Mouse (Mus musculus): ENCODE data around the gene Ramp2. TPM values are rescaled to one million over a fixed set of nuclear protein-coding genes. Genes with fewer than 3 reads are reported as not detected.

Ramp2 gene
- polyA plus RNA-seq (2015; fragmentation: Nextera tagmentation; extraction: Ambion mirVana) = 20.8 and 21.8 TPM in 2 replicates

GRCm38 (mm10) chr11:101245855-101246701 lies at the start of gene Ramp2:
TSS of gene Ramp2 (plus strand) at chr11:101246028.
- Histone ChIP-seq H3K4me2 (ENCODE audit: low read depth, low read length) (peak within 1 kb of the TSS; percentile 61), H3K4me1 (ENCODE audit: control insufficient read depth, low read depth, low read length) (peaks cover 4% of the 10 kb centered on the region), H3K9ac (ENCODE audit: low read depth, low read length) (peak within 1 kb of the TSS; percentile 26; the same call in 1 of the 2 replicates), H3K36me3 (ENCODE audit: control insufficient read depth, insufficient read depth) (no peaks in the 10 kb centered on the region), H3K27ac (ENCODE audit: low read length) (no peak within 1 kb of the TSS), H3K27me3 (ENCODE audit: control insufficient read depth, insufficient read depth, low read depth, low read length) (peaks cover 51% of the 10 kb centered on the region), H3K4me3 (ENCODE audit: low read depth, low read length) (peak within 1 kb of the TSS; percentile 54), H3K9me3 (replicated peaks; ENCODE audit: control insufficient read depth, low read length) (no peaks in the 10 kb centered on the region)
- WGBS (ENCODE audit: insufficient replicate concordance) = 4% methylated on average over 62 of the region's 63 CpGs
- ATAC-seq (ENCODE audit: low read depth) = peak; percentile 40; the same call in 1 of the 2 replicates

GRCm38 (mm10) chr11:101196175-101196574 lies 49.7 kb upstream of the Ramp2 start:
- Histone ChIP-seq H3K36me3 (ENCODE audit: control insufficient read depth, insufficient read depth) (peaks cover 18% of the 10 kb centered on the region), H3K4me3 (ENCODE audit: low read depth, low read length) (no peak overlapping the region), H3K27ac (ENCODE audit: low read length) (no peak overlapping the region), H3K27me3 (ENCODE audit: control insufficient read depth, insufficient read depth, low read depth, low read length) (no peaks in the 10 kb centered on the region), H3K4me2 (ENCODE audit: low read depth, low read length) (no peak overlapping the region), H3K4me1 (ENCODE audit: control insufficient read depth, low read depth, low read length) (peaks cover 18% of the 10 kb centered on the region), H3K9ac (ENCODE audit: low read depth, low read length) (no peak overlapping the region), H3K9me3 (replicated peaks; ENCODE audit: control insufficient read depth, low read length) (no peaks in the 10 kb centered on the region)
- no peak for ATAC-seq (ENCODE audit: low read depth)
- WGBS (ENCODE audit: insufficient replicate concordance) = 80% methylated on average over 8 of the region's 8 CpGs

- peaks cover 20% of the 10 kb centered on the region for H3K36me3 ChIP-seq (ENCODE audit: control insufficient read depth, insufficient read depth)
- WGBS (ENCODE audit: insufficient replicate concordance) = 31% methylated on average over 3 of the region's 3 CpGs
These were observed 46.3 kb upstream of the Ramp2 start for GRCm38 (mm10) chr11:101199555-101199954.

GRCm38 (mm10) chr11:101200986-101201385 lies 44.8 kb upstream of the Ramp2 start:
- no peak; the same call in 1 of the 2 replicates for ATAC-seq (ENCODE audit: low read depth)
- no peaks in the 10 kb centered on the region for H3K9me3 ChIP-seq (replicated peaks; ENCODE audit: control insufficient read depth, low read length)
- H3K4me3 ChIP-seq (ENCODE audit: low read depth, low read length) = no peak overlapping the region
- H3K9ac ChIP-seq (ENCODE audit: low read depth, low read length) = no peak overlapping the region
- WGBS (ENCODE audit: insufficient replicate concordance) = 32% methylated on average over 7 of the region's 7 CpGs
- H3K36me3 ChIP-seq (ENCODE audit: control insufficient read depth, insufficient read depth) = peaks cover 18% of the 10 kb centered on the region
- no peak overlapping the region; the same call in 1 of the 2 replicates for H3K27ac ChIP-seq (ENCODE audit: low read length)
- H3K4me2 ChIP-seq (ENCODE audit: low read depth, low read length) = no peak overlapping the region
- peaks cover 15% of the 10 kb centered on the region for H3K4me1 ChIP-seq (ENCODE audit: control insufficient read depth, low read depth, low read length)
- no peaks in the 10 kb centered on the region for H3K27me3 ChIP-seq (ENCODE audit: control insufficient read depth, insufficient read depth, low read depth, low read length)

More at GRCm38 (mm10) chr11:101199555-101199954, 46.3 kb upstream of the Ramp2 start:
- H3K4me2 ChIP-seq (ENCODE audit: low read depth, low read length) = no peak overlapping the region
- H3K9me3 ChIP-seq (replicated peaks; ENCODE audit: control insufficient read depth, low read length) = no peaks in the 10 kb centered on the region
- peaks cover 15% of the 10 kb centered on the region for H3K4me1 ChIP-seq (ENCODE audit: control insufficient read depth, low read depth, low read length)
- no peaks in the 10 kb centered on the region for H3K27me3 ChIP-seq (ENCODE audit: control insufficient read depth, insufficient read depth, low read depth, low read length)
- H3K9ac ChIP-seq (ENCODE audit: low read depth, low read length) = no peak overlapping the region
- no peak overlapping the region for H3K4me3 ChIP-seq (ENCODE audit: low read depth, low read length)
- peak; percentile 89 for ATAC-seq (ENCODE audit: low read depth)
- H3K27ac ChIP-seq (ENCODE audit: low read length) = no peak overlapping the region; the same call in 1 of the 2 replicates

- Histone ChIP-seq H3K9ac (ENCODE audit: low read depth, low read length) (no peak overlapping the region), H3K36me3 (ENCODE audit: control insufficient read depth, insufficient read depth) (peaks cover 26% of the 10 kb centered on the region), H3K4me2 (ENCODE audit: low read depth, low read length) (no peak overlapping the region), H3K4me3 (ENCODE audit: low read depth, low read length) (no peak overlapping the region), H3K27ac (ENCODE audit: low read length) (no peak overlapping the region), H3K9me3 (replicated peaks; ENCODE audit: control insufficient read depth, low read length) (no peaks in the 10 kb centered on the region), H3K4me1 (ENCODE audit: control insufficient read depth, low read depth, low read length) (no peaks in the 10 kb centered on the region), H3K27me3 (ENCODE audit: control insufficient read depth, insufficient read depth, low read depth, low read length) (no peaks in the 10 kb centered on the region)
- peak; percentile 50; the same call in 1 of the 2 replicates for ATAC-seq (ENCODE audit: low read depth)
- WGBS (ENCODE audit: insufficient replicate concordance) = 37% methylated on average over 3 of the region's 3 CpGs
These were observed 33.9 kb upstream of the Ramp2 start for GRCm38 (mm10) chr11:101211970-101212369.

GRCm38 (mm10) chr11:101216936-101217335 lies 28.9 kb upstream of the Ramp2 start:
- Histone ChIP-seq H3K36me3 (ENCODE audit: control insufficient read depth, insufficient read depth) (peaks cover 14% of the 10 kb centered on the region), H3K27ac (ENCODE audit: low read length) (no peak overlapping the region), H3K27me3 (ENCODE audit: control insufficient read depth, insufficient read depth, low read depth, low read length) (no peaks in the 10 kb centered on the region), H3K4me3 (ENCODE audit: low read depth, low read length) (no peak overlapping the region), H3K4me2 (ENCODE audit: low read depth, low read length) (no peak overlapping the region), H3K4me1 (ENCODE audit: control insufficient read depth, low read depth, low read length) (no peaks in the 10 kb centered on the region), H3K9me3 (replicated peaks; ENCODE audit: control insufficient read depth, low read length) (no peaks in the 10 kb centered on the region), H3K9ac (ENCODE audit: low read depth, low read length) (no peak overlapping the region)
- no peak for ATAC-seq (ENCODE audit: low read depth)
- 81% methylated on average over 5 of the region's 5 CpGs for WGBS (ENCODE audit: insufficient replicate concordance)

- peaks cover 5% of the 10 kb centered on the region for H3K36me3 ChIP-seq (ENCODE audit: control insufficient read depth, insufficient read depth)
- ATAC-seq (ENCODE audit: low read depth) = no peak
- no peaks in the 10 kb centered on the region for H3K27me3 ChIP-seq (ENCODE audit: control insufficient read depth, insufficient read depth, low read depth, low read length)
- no peaks in the 10 kb centered on the region for H3K4me1 ChIP-seq (ENCODE audit: control insufficient read depth, low read depth, low read length)
- no peak overlapping the region for H3K4me3 ChIP-seq (ENCODE audit: low read depth, low read length)
- WGBS (ENCODE audit: insufficient replicate concordance) = 58% methylated on average over 10 of the region's 10 CpGs
- H3K9ac ChIP-seq (ENCODE audit: low read depth, low read length) = no peak overlapping the region
- H3K27ac ChIP-seq (ENCODE audit: low read length) = no peak overlapping the region
- H3K9me3 ChIP-seq (replicated peaks; ENCODE audit: control insufficient read depth, low read length) = no peaks in the 10 kb centered on the region
- H3K4me2 ChIP-seq (ENCODE audit: low read depth, low read length) = no peak overlapping the region
These were observed 27.3 kb upstream of the Ramp2 start for GRCm38 (mm10) chr11:101218436-101219055.

GRCm38 (mm10) chr11:101220853-101221252 lies 25.0 kb upstream of the Ramp2 start:
- no peak overlapping the region for H3K4me2 ChIP-seq (ENCODE audit: low read depth, low read length)
- H3K9ac ChIP-seq (ENCODE audit: low read depth, low read length) = no peak overlapping the region
- no peaks in the 10 kb centered on the region; the same call in 1 of the 2 replicates for H3K36me3 ChIP-seq (ENCODE audit: control insufficient read depth, insufficient read depth)
- no peaks in the 10 kb centered on the region for H3K9me3 ChIP-seq (replicated peaks; ENCODE audit: control insufficient read depth, low read length)
- ATAC-seq (ENCODE audit: low read depth) = no peak
- 30% methylated on average over 2 of the region's 2 CpGs for WGBS (ENCODE audit: insufficient replicate concordance)
- H3K4me1 ChIP-seq (ENCODE audit: control insufficient read depth, low read depth, low read length) = peaks cover 9% of the 10 kb centered on the region
- no peak overlapping the region for H3K27ac ChIP-seq (ENCODE audit: low read length)
- H3K27me3 ChIP-seq (ENCODE audit: control insufficient read depth, insufficient read depth, low read depth, low read length) = no peaks in the 10 kb centered on the region
- H3K4me3 ChIP-seq (ENCODE audit: low read depth, low read length) = no peak overlapping the region

Data from liver, embryonic 16.5 days (tissue).